Mouse (Mus musculus): ENCODE measurements around the gene D630045J12Rik. TPM values are rescaled to one million over a fixed set of nuclear protein-coding genes. Genes with fewer than 3 reads are reported as not detected.

The D630045J12Rik gene
- polyA plus RNA-seq, 1 experiment from 2014 or later: 0.13 TPM

DNA sequence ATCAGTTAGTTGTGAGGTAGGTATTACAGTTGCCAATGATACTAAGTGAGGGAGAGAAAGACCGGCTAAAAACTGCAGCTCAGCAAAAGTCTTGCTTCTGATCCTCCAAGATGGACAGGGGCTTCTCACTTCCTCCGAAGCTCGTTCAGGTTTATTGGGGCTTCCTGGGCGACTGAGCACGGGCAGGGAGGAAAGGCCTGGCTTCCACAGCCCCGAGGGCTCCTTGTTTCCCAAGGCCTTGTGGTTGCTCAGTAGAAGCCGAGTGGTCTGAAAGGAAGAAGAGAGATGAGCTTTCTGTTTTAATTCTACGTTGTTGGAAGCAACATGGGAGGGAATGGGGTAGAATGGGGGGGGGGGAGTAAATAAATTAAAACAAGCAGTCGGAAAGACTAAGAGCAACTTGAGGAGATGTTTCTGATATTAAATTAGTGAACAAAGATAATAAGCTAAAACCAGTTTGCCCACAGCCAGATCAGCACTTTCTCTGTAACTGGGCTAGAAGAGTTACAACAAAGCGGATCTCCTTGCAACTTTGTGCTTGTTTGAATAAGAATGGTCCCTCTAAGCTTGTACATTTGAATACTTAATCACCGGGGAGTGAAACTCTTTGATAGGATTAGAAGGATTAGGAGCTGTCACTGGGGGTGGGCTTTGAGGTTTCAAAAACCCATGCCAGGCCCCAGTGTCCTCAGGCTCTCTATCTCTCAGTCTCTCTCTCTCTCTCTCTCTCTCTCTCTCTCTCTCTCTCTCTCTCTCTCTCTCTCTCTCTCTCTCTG, 39.2 kb upstream of the D630045J12Rik start:
- Histone ChIP-seq H3K27me3 (ENCODE audit: insufficient read depth, low read length) (no peaks in the 10 kb centered on the region), H3K9me3 (ENCODE audit: low read length) (no peaks in the 10 kb centered on the region), H3K4me3 (ENCODE audit: low read depth, low read length) (no peak overlapping the region), H3K27ac (ENCODE audit: low read depth) (no peak overlapping the region), H3K9ac (replicated peaks) (no peak overlapping the region), H3K4me1 (ENCODE audit: insufficient read depth) (peaks cover 4% of the 10 kb centered on the region), H3K4me2 (ENCODE audit: low read depth, low read length) (no peak overlapping the region), H3K36me3 (replicated peaks; ENCODE audit: insufficient read depth, low read length) (peaks cover 20% of the 10 kb centered on the region)
- TF ChIP-seq EP300 (IDR thresholded peaks at IDR 0.05; ENCODE audit: low read depth): no peak
- ATAC-seq (no peak), DNase-seq (no peak)
- 74% methylated on average over 11 of the region's 11 CpGs for WGBS (ENCODE audit: insufficient replicate concordance)

DNA sequence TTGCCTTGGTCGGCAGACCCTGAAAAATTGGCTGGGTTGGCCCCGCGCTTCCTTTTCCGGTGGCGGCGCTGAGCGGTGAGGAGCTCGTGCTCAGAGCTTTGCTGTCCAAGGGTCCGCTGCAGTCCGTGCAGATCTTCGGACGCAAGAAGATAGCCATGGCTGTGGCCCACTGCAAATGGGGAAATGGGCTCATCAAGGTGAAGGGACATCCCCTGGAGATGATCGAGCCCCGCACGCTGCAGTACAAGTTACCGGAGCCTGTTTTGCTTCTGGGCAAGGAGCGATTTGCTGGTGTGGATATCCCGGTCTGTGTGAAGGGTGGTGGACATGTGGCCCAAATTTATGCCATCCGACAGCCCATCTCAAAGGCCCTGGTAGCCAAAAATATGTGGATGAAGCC, 30.6 kb upstream of the D630045J12Rik start:
- Histone ChIP-seq H3K4me2 (ENCODE audit: low read depth, low read length) (no peak overlapping the region), H3K27ac (ENCODE audit: low read depth) (no peak overlapping the region), H3K27me3 (ENCODE audit: insufficient read depth, low read length) (no peaks in the 10 kb centered on the region), H3K36me3 (replicated peaks; ENCODE audit: insufficient read depth, low read length) (0 out of 2 replicates have a peak, but pooled peaks cover 2% of the 10 kb centered on the region), H3K9ac (replicated peaks) (no peak overlapping the region), H3K9me3 (ENCODE audit: low read length) (peaks cover 5% of the 10 kb centered on the region; the same call in 1 of the 2 replicates), H3K4me1 (ENCODE audit: insufficient read depth) (no peaks in the 10 kb centered on the region), H3K4me3 (ENCODE audit: low read depth, low read length) (no peak overlapping the region)
- no peak for TF ChIP-seq CTCF (IDR thresholded peaks at IDR 0.05; ENCODE audit: low read depth)
- TF ChIP-seq EP300 (IDR thresholded peaks at IDR 0.05; ENCODE audit: low read depth): no peak
- 95% methylated on average over 19 of the region's 19 CpGs for WGBS (ENCODE audit: insufficient replicate concordance)
- ATAC-seq (no peak), DNase-seq (no peak)

GRCm38 (mm10) chr6:38264466-38264865, 10.7 kb upstream of the D630045J12Rik start:
- ATAC-seq (no peak), DNase-seq (no peak)
- no peaks in the 10 kb centered on the region for H3K36me3 ChIP-seq (replicated peaks; ENCODE audit: insufficient read depth, low read length)
- 61% methylated on average over 7 of the region's 7 CpGs for WGBS (ENCODE audit: insufficient replicate concordance)
- no peaks in the 10 kb centered on the region for H3K9me3 ChIP-seq (ENCODE audit: low read length)
- H3K27me3 ChIP-seq (ENCODE audit: insufficient read depth, low read length): no peaks in the 10 kb centered on the region
- H3K4me3 ChIP-seq (ENCODE audit: low read depth, low read length): no peak overlapping the region
- H3K27ac ChIP-seq (ENCODE audit: low read depth): no peak overlapping the region
- H3K4me1 ChIP-seq (ENCODE audit: insufficient read depth): no peaks in the 10 kb centered on the region
- no peak overlapping the region for H3K4me2 ChIP-seq (ENCODE audit: low read depth, low read length)
- TF ChIP-seq CTCF (IDR thresholded peaks at IDR 0.05; ENCODE audit: low read depth) (no peak), EP300 (IDR thresholded peaks at IDR 0.05; ENCODE audit: low read depth) (no peak)
- H3K9ac ChIP-seq (replicated peaks): no peak overlapping the region

GRCm38 (mm10) chr6:38263393-38264159, 9.8 kb upstream of the D630045J12Rik start:
- TF ChIP-seq CTCF (IDR thresholded peaks at IDR 0.05; ENCODE audit: low read depth) (no peak), EP300 (IDR thresholded peaks at IDR 0.05; ENCODE audit: low read depth) (no peak)
- no peak for DNase-seq
- no peak for ATAC-seq

GRCm38 (mm10) chr6:38261877-38262276, 8.1 kb upstream of the D630045J12Rik start:
- ATAC-seq: no peak
- Histone ChIP-seq H3K4me3 (ENCODE audit: low read depth, low read length) (no peak overlapping the region), H3K36me3 (replicated peaks; ENCODE audit: insufficient read depth, low read length) (no peaks in the 10 kb centered on the region), H3K4me2 (ENCODE audit: low read depth, low read length) (no peak overlapping the region), H3K9me3 (ENCODE audit: low read length) (no peaks in the 10 kb centered on the region), H3K4me1 (ENCODE audit: insufficient read depth) (no peaks in the 10 kb centered on the region), H3K27me3 (ENCODE audit: insufficient read depth, low read length) (no peaks in the 10 kb centered on the region), H3K9ac (replicated peaks) (no peak overlapping the region), H3K27ac (ENCODE audit: low read depth) (no peak overlapping the region)
- DNase-seq: no peak
- TF ChIP-seq EP300 (IDR thresholded peaks at IDR 0.05; ENCODE audit: low read depth) (no peak), CTCF (IDR thresholded peaks at IDR 0.05; ENCODE audit: low read depth) (0 out of 2 replicates have a peak, but pooled peaks have one; percentile 11)
- 72% methylated on average over 4 of the region's 4 CpGs for WGBS (ENCODE audit: insufficient replicate concordance)

More at GRCm38 (mm10) chr6:38263393-38264159, 9.8 kb upstream of the D630045J12Rik start:
- no peaks in the 10 kb centered on the region for H3K9me3 ChIP-seq (ENCODE audit: low read length)
- H3K27ac ChIP-seq (ENCODE audit: low read depth): no peak overlapping the region
- no peaks in the 10 kb centered on the region for H3K27me3 ChIP-seq (ENCODE audit: insufficient read depth, low read length)
- no peaks in the 10 kb centered on the region for H3K4me1 ChIP-seq (ENCODE audit: insufficient read depth)
- H3K36me3 ChIP-seq (replicated peaks; ENCODE audit: insufficient read depth, low read length): no peaks in the 10 kb centered on the region
- H3K9ac ChIP-seq (replicated peaks): no peak overlapping the region
- 55% methylated on average over 5 of the region's 5 CpGs for WGBS (ENCODE audit: insufficient replicate concordance)
- H3K4me3 ChIP-seq (ENCODE audit: low read depth, low read length): no peak overlapping the region
- H3K4me2 ChIP-seq (ENCODE audit: low read depth, low read length): no peak overlapping the region

- Histone ChIP-seq H3K4me3 (ENCODE audit: low read depth, low read length) (no peak overlapping the region), H3K36me3 (replicated peaks; ENCODE audit: insufficient read depth, low read length) (no peaks in the 10 kb centered on the region), H3K9ac (replicated peaks) (no peak overlapping the region), H3K4me1 (ENCODE audit: insufficient read depth) (0 out of 2 replicates have a peak, but pooled peaks cover 3% of the 10 kb centered on the region), H3K9me3 (ENCODE audit: low read length) (no peaks in the 10 kb centered on the region), H3K4me2 (ENCODE audit: low read depth, low read length) (no peak overlapping the region), H3K27me3 (ENCODE audit: insufficient read depth, low read length) (peaks cover 8% of the 10 kb centered on the region), H3K27ac (ENCODE audit: low read depth) (no peak overlapping the region)
- DNase-seq (no peak), ATAC-seq (peak; percentile 43; the same call in 1 of the 2 replicates)
- TF ChIP-seq EP300 (IDR thresholded peaks at IDR 0.05; ENCODE audit: low read depth): no peak
- TF ChIP-seq CTCF (IDR thresholded peaks at IDR 0.05; ENCODE audit: low read depth): no peak
- 89% methylated on average over 8 of the region's 8 CpGs for WGBS (ENCODE audit: insufficient replicate concordance)
These were observed 3.7 kb upstream of the D630045J12Rik start for GRCm38 (mm10) chr6:38257506-38257905.
